Mouse (Mus musculus) thymus, postnatal 4 days (tissue): ENCODE data around the gene Nckap5.

Experiments
- DNase-seq: peaks from one replicate; pipeline ENCODE4 v3.0.0; 2021

Gene Nckap5

DNA sequence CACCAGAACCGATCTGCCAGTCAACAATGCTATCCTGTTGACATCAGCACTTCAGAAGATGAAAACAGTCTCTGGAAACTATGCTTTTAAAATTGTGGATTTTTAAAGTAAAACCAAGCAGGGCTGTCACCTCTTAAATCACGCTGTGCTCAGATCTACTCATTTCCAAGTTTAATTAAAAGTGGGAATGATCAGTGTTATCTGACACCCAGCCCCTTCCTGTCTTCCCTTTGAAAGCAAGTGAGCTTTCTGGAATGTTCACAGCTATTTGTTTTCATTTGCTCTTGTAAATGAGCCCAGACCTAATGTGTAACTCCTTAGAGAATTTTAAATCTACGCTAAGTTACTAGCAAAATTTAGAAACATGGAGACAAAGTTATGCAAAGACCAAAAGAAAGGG lies 491.3 kb downstream of the Nckap5 start:
- DNase-seq: no peak

GRCm38 (mm10) chr1:126334202-126334601 lies 496.4 kb downstream of the Nckap5 start:
- no peak for DNase-seq

DNA sequence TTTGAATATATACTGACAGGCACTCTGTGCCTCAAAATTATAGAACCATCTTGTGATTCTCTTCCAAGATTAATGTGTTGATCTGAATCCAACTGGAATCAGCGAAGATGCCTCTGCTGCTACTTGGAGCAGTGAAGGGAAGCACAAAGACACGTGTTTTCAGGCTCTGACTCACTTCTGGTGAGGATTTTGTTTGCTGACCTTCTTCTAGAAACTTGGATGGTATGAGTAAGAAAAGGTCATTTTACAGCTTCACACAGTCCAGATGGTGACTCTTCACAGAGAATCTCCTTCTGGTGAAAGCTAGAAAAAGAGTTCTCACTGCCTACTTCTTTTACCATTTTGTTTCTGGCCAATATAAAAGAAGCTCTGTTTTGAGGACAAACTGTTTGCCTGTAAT lies 498.6 kb downstream of the Nckap5 start:
- no peak for DNase-seq

DNA sequence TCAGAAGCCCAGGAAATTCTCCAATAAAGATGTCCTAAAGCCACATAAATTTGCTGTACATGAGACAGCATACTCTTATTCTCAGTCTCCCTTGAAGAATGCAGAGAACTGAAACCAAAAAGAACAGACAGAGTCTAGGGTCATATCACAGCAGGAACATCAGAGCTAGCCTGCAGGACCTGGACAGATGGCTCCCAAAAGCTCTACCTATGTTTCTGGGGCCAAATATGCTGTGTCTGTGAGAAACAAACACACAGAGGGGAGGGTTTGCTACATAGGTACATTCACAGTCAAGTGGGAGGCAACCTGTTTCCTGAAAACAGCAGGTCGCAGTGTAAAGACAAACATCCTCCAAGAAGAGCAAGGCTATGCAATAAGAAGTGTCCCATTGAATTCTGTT lies 509.9 kb downstream of the Nckap5 start:
- no peak for DNase-seq

DNA sequence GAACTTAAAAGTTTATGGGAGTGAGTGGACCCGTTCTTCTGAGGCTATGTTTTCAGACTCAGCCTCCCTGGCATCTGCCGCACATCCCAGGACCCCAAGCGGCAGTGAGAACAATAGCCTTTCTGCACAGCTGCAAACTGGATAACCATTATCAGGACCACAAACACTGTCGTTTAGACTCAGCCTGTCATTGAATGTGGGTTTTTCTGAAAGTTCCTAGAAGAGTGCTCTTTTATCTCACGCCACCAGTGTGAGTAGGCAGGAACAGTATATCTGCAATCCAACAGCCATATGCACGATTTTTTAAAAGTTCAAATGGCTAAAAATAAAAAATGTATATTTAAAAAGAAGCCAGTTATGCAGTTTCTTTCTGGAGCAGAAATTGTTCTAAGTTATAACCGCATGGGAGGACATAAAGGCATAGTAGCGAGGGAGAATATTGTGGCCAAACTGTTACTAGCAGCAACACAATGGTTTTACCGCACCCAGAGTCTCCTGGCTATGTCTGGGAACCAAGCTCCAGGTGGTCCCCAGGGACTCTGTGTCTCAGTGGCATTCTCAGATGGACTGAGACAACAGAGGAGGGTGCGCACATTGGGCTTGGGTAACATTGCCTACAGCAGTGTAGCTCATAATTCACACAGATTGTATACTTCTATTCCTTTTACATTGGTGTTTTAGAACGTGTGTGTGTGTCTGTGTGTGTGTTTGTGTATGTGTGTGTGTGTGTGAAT lies 512.6 kb downstream of the Nckap5 start:
- DNase-seq: no peak

- no peak for DNase-seq
Measured at GRCm38 (mm10) chr1:126317345-126317744, 513.3 kb downstream of the Nckap5 start.

- peak; percentile 28 for DNase-seq
Measured at GRCm38 (mm10) chr1:126316866-126317265, 513.7 kb downstream of the Nckap5 start.

- DNase-seq: no peak
Measured at GRCm38 (mm10) chr1:126301129-126301528, 529.5 kb downstream of the Nckap5 start.

DNA sequence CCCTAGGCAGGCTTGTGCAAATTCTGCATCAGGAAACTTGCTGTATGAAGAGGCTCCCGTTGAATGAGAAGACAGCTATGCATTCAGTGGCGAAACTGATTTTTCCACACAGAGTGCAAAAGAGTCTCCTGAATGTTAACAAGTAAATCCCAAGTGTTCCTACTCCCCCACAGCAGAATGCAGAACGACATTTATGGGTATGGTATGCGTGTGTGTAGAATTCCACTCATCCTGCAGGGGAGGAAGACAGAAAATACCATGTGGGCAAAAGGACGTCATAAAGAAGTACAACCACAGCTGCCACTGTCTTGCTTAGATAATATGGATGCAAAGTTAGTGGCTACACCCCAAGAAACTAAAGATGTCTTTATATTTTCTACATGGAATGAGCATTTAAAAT lies 565.7 kb downstream of the Nckap5 start:
- DNase-seq: no peak

- no peak for DNase-seq
Measured at GRCm38 (mm10) chr1:126254364-126254763, 576.2 kb downstream of the Nckap5 start.

DNA sequence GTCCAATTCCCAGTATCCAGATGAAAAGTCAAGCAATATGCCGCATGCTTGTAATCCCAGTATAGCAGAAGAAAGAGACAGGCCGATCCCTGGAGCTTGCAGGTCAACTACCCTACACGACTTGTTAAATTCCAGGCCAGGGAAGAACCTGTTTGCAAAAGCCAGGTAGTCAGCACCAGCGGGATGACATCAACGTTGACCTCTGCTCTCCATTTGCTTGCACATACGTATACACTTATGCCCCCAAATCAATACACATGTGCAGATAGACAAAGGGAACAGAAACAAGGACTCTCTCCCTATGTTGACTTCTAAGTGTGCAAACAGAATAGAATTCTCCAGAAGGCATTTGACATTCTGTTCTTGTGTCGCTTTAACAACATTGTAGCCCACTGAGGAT lies 576.7 kb downstream of the Nckap5 start:
- DNase-seq: no peak

- DNase-seq: no peak
Measured at GRCm38 (mm10) chr1:126233196-126233595, 597.4 kb downstream of the Nckap5 start.

DNA sequence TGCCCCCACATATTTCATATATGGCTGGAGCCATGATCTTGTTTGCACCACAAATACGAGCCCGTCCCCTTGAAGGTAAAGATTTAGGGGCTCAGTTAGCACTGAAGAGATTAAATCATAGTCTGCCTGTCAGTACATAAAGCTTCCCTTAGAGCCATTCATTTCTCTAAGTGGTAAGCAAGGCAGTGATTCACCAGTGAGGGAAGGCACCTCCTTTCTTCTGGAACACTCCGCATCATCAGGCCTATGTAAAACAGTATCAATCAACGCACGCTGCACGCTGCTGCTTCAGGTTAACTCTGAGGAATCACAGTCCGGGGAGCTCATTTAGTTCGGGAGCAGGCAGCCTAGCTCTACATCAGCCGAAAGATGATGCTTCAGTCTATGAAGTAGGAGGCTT lies 599.4 kb downstream of the Nckap5 start:
- no peak for DNase-seq

- DNase-seq: no peak
Measured at GRCm38 (mm10) chr1:126210212-126210611, 620.4 kb downstream of the Nckap5 start.

- no peak for DNase-seq
Measured at GRCm38 (mm10) chr1:126209743-126210142, 620.9 kb downstream of the Nckap5 start.

- no peak for DNase-seq
Measured at GRCm38 (mm10) chr1:126209131-126209530, 621.5 kb downstream of the Nckap5 start.

- no peak for DNase-seq
Measured at GRCm38 (mm10) chr1:126196937-126197336, 633.7 kb downstream of the Nckap5 start.

- no peak for DNase-seq
Measured at GRCm38 (mm10) chr1:126190353-126190752, 640.2 kb downstream of the Nckap5 start.

GRCm38 (mm10) chr1:126183751-126184150 lies 646.8 kb downstream of the Nckap5 start:
- no peak for DNase-seq

- DNase-seq: no peak
Measured at GRCm38 (mm10) chr1:126168579-126168978, 662.0 kb downstream of the Nckap5 start.

DNA sequence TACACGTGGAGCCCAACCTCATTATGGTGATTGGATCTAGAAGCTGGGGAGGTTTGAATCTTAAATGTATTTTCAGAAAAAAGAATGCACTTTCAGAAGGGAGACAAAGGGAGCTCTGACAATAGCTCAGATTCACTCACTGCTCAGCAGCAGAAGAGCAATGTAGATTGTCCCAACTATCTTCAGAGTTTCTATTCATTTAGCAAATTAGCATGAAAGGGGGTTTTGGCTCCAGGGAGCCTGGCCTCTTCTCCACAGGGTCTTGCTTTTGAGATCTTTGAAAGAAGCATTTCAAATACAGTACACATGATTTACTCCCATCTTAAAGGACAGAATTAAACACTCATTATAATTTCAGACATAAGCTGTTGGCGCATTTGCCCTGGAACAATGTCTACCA lies 662.5 kb downstream of the Nckap5 start:
- DNase-seq: no peak

GRCm38 (mm10) chr1:126167546-126167945 lies 663.1 kb downstream of the Nckap5 start:
- DNase-seq: peak; percentile 9

- DNase-seq: no peak
Measured at GRCm38 (mm10) chr1:126159287-126159686, 671.3 kb downstream of the Nckap5 start.

DNA sequence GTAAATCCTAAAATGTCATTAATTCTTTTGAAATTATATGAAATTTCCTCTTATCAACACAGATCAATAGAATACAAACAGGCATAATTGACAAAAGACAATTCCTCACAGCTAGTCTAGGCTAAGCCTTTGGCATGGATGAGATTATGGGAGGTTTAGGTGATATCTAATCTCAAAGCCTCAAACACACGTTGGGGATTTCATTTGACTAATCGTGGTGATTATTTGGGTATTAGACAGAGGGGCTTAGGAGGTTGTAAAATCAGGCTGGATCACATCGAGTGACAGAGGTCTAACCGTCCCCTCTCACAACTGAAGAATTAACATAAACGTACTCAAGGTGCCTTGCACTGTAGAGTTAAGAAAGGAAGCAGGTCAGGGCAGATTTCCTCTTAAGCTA lies 674.8 kb downstream of the Nckap5 start:
- no peak for DNase-seq

GRCm38 (mm10) chr1:126153516-126154234 lies 676.9 kb downstream of the Nckap5 start:
- DNase-seq: no peak
